Mouse (Mus musculus) megakaryocyte, embryonic 14.5 days (primary cell): Measurements from ENCODE around the gene Nr1h3.

Source experiments
- FLI1 ChIP-seq: IDR thresholded peaks from 2 replicates; pipeline ENCODE4 v1.6.1; 2012; ENCODE audit warnings: low read length, inconsistent platforms, mixed read lengths
- GATA1 ChIP-seq: IDR thresholded peaks from 3 replicates; pipeline ENCODE4 v1.6.1; 2012; ENCODE audit warnings: mixed read lengths, low read length, inconsistent platforms, borderline replicate concordance

- TF ChIP-seq GATA1: no peak
- TF ChIP-seq FLI1: no peak
Observed at GRCm38 (mm10) chr2:91190501-91190900, 12.1 kb downstream of the Nr1h3 start.
